Mouse (Mus musculus) forebrain, embryonic 11.5 days (tissue): ENCODE data around the gene Tubb4a. TPM values are rescaled to one million over a fixed set of nuclear protein-coding genes. Genes with fewer than 3 reads are reported as not detected.
"Not testable (repeated sequence)": the region's sequence is repeated elsewhere in the genome, so short reads cannot be mapped to it uniquely, and the experiment has no call there.

Source experiments
- ATAC-seq: fragments of 200-750 bp; cut with Nextera tagmentation; replicated peaks from 2 replicates; pipeline ENCODE4 v1.8.0; 2017; ENCODE audit warnings: moderate TSS enrichment; ENCODE audit not compliant: low FRiP score
- DNase-seq: peaks from one replicate; pipeline ENCODE4 v3.0.0-alpha.2; 2017; ENCODE audit warnings: low spot score
- H3K27ac ChIP-seq: fragments of 300-500 bp; sonication (generic); 2 replicates; pipeline ENCODE4 v1.5.1; 2014; ENCODE audit warnings: low read depth, low read length
- H3K27me3 ChIP-seq: fragments of 300-500 bp; sonication (generic); 2 replicates; pipeline ENCODE4 v1.6.1; 2014; ENCODE audit warnings: mild to moderate bottlenecking, low read length, mixed read lengths; ENCODE audit not compliant: control insufficient read depth, insufficient read depth
- H3K36me3 ChIP-seq: fragments of 300-500 bp; sonication (generic); 2 replicates; pipeline ENCODE4 v1.6.1; 2014; ENCODE audit warnings: mild to moderate bottlenecking, low read length, moderate library complexity, mixed read lengths; ENCODE audit not compliant: control insufficient read depth, insufficient read depth
- H3K4me1 ChIP-seq: fragments of 300-500 bp; sonication (generic); replicated peaks from 2 replicates; pipeline ENCODE4 v1.6.1; 2014; ENCODE audit warnings: low read length, mixed read lengths; ENCODE audit not compliant: control insufficient read depth, insufficient read depth
- H3K4me2 ChIP-seq: fragments of 300-500 bp; sonication (generic); 2 replicates; pipeline ENCODE4 v1.6.1; 2014; ENCODE audit warnings: low read depth, mild to moderate bottlenecking, low read length, moderate library complexity, mixed read lengths; ENCODE audit not compliant: severe bottlenecking
- H3K4me3 ChIP-seq: fragments of 300-500 bp; sonication (generic); 2 replicates; pipeline ENCODE4 v1.5.1; 2014; ENCODE audit warnings: low read depth, low read length
- H3K9ac ChIP-seq: fragments of 300-500 bp; sonication (generic); 2 replicates; pipeline ENCODE4 v1.6.1; 2014; ENCODE audit warnings: low read length
- H3K9me3 ChIP-seq: fragments of 300-500 bp; sonication (generic); 2 replicates; pipeline ENCODE4 v1.6.1; 2016; ENCODE audit warnings: low read length, mixed read lengths; ENCODE audit not compliant: control insufficient read depth
- WGBS: fragments of 180-500 bp; shearing (Covaris S2); extraction: QIAGEN DNeasy Blood & Tissue Kit; methylation state at CpG from one replicate; pipeline ENCODE4 v1.1.7; 2014; 5-methylcytosine and 5-hydroxymethylcytosine counted together
- polyA plus RNA-seq: library from polyadenylated mRNA; unstranded; fragments of >200 nt; fragmentation: Nextera tagmentation; extraction: Ambion mirVana; gene quantifications from 2 replicates; pipeline ENCODE4 v1.2.1, GENCODE M21; 2014

Gene Tubb4a
- polyA plus RNA-seq, 1 experiment from 2014 or later = 81.6 TPM

- ATAC-seq (no peak; the same call in none of the 2 replicates), DNase-seq (peak; percentile 75)
Observed at GRCm38 (mm10) chr17:57058891-57059485, 28.6 kb downstream of the Tubb4a start, which contains the start of gene Crb3. Gene Crb3 (plus strand): TSS chr17:57059105.

DNA sequence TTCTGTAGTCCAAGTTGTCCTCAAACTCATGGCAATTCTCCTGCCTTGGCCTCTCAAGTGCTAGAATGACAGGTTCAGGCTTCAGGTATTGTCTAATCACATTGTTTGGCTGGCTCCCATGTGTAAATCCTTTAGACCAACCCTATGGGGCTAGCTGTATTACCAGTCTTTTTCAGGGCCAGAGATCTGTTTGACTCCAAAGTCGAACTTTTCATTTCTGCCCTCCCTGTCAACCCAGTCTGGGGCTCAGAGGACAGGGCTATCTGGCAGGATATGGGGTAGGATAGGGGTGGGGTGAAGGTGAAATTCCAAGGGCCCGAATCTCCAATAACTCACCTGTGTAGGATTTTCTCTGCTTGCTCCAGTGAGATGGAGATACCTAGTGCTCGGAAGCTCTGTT is 31.3 kb downstream of the Tubb4a start:
- H3K4me1 ChIP-seq = peaks cover 9% of the 10 kb centered on the region; the same call in 1 of the 2 replicates
- H3K4me2 ChIP-seq = no peak overlapping the region
- no peaks in the 10 kb centered on the region for H3K9me3 ChIP-seq
- no peak overlapping the region for H3K9ac ChIP-seq
- H3K36me3 ChIP-seq = no peaks in the 10 kb centered on the region
- DNase-seq = no peak
- WGBS = 94% methylated on average over 3 of the region's 3 CpGs
- H3K4me3 ChIP-seq = no peak overlapping the region
- ATAC-seq = no peak
- no peak overlapping the region for H3K27ac ChIP-seq
- H3K27me3 ChIP-seq = peaks cover 4% of the 10 kb centered on the region

More at GRCm38 (mm10) chr17:57058891-57059485, 28.6 kb downstream of the Tubb4a start, which contains the start of gene Crb3:
- H3K27ac ChIP-seq = peak within 1 kb of the TSS; percentile 68; the same call in 1 of the 2 replicates
- H3K4me3 ChIP-seq = peak within 1 kb of the TSS; percentile 70
- H3K4me2 ChIP-seq = peak within 1 kb of the TSS; percentile 69
- peaks cover 27% of the 10 kb centered on the region for H3K27me3 ChIP-seq
- H3K9me3 ChIP-seq = no peaks in the 10 kb centered on the region
- 1% methylated on average over 13 of the region's 22 CpGs for WGBS
- no peaks in the 10 kb centered on the region for H3K36me3 ChIP-seq
- peaks cover 16% of the 10 kb centered on the region; the same call in 1 of the 2 replicates for H3K4me1 ChIP-seq
- H3K9ac ChIP-seq = peak within 1 kb of the TSS; percentile 69

GRCm38 (mm10) chr17:57051679-57052078 is 35.9 kb downstream of the Tubb4a start:
- H3K27me3 ChIP-seq, H3K4me3 ChIP-seq, ATAC-seq, H3K4me2 ChIP-seq, H3K9ac ChIP-seq, H3K9me3 ChIP-seq, H3K4me1 ChIP-seq, H3K36me3 ChIP-seq, DNase-seq, H3K27ac ChIP-seq: not testable (repeated sequence)
- 89% methylated on average over 4 of the region's 4 CpGs for WGBS

DNA sequence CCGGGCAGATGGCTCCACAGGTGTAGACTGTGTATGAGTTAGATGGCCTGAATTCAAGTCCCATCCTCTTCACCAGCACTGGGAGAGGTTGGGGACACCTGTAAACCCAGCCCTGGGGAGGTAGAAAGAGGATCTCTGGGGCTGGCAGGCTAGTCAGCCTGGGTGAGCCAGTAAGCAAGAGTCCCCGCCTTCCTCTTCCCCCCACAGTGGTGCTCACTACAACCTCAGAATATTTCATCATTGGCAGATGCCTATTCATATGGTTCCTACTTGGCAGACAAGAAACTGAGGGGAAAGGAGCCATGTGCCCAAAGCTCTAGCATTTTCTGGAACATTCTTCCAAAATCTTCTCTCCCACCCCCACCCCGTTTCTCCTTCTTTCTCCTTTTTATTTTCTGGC is 38.8 kb downstream of the Tubb4a start:
- no peaks in the 10 kb centered on the region for H3K36me3 ChIP-seq
- H3K4me2 ChIP-seq = no peak overlapping the region
- H3K4me3 ChIP-seq = no peak overlapping the region
- no peak overlapping the region for H3K9ac ChIP-seq
- H3K27me3 ChIP-seq = no peaks in the 10 kb centered on the region
- DNase-seq (no peak), ATAC-seq (no peak)
- H3K27ac ChIP-seq = no peak overlapping the region
- H3K9me3 ChIP-seq = no peaks in the 10 kb centered on the region
- WGBS = 97% methylated on average over 3 of the region's 3 CpGs
- no peaks in the 10 kb centered on the region for H3K4me1 ChIP-seq

- no peaks in the 10 kb centered on the region for H3K27me3 ChIP-seq
- H3K36me3 ChIP-seq = no peaks in the 10 kb centered on the region
- no peak overlapping the region for H3K4me3 ChIP-seq
- no peak overlapping the region for H3K9ac ChIP-seq
- H3K4me2 ChIP-seq = no peak overlapping the region
- no peaks in the 10 kb centered on the region for H3K9me3 ChIP-seq
- DNase-seq (no peak), ATAC-seq (peak; percentile 64; the same call in 1 of the 2 replicates)
- WGBS = 43% methylated on average over 5 of the region's 5 CpGs
- no peak overlapping the region for H3K27ac ChIP-seq
- H3K4me1 ChIP-seq = no peaks in the 10 kb centered on the region
Observed at GRCm38 (mm10) chr17:57047406-57047805, 40.2 kb downstream of the Tubb4a start.

- no peaks in the 10 kb centered on the region for H3K27me3 ChIP-seq
- no peaks in the 10 kb centered on the region for H3K36me3 ChIP-seq
- 75% methylated on average over 8 of the region's 8 CpGs for WGBS
- no peak for DNase-seq
- no peak within 1 kb of the TSS for H3K9ac ChIP-seq
- H3K4me3 ChIP-seq = no peak within 1 kb of the TSS
- H3K9me3 ChIP-seq = no peaks in the 10 kb centered on the region
- no peak within 1 kb of the TSS for H3K27ac ChIP-seq
- ATAC-seq = no peak
- no peaks in the 10 kb centered on the region for H3K4me1 ChIP-seq
- no peak within 1 kb of the TSS for H3K4me2 ChIP-seq
Observed at GRCm38 (mm10) chr17:57041554-57041953, 46.0 kb downstream of the Tubb4a start, which contains the start of gene Slc25a41. Gene Slc25a41 (minus strand): TSS chr17:57041654.

GRCm38 (mm10) chr17:57038978-57039377 is 48.6 kb downstream of the Tubb4a start:
- no peaks in the 10 kb centered on the region for H3K36me3 ChIP-seq
- H3K4me2 ChIP-seq = no peak overlapping the region
- H3K4me1 ChIP-seq = no peaks in the 10 kb centered on the region
- no peak overlapping the region for H3K27ac ChIP-seq
- H3K9ac ChIP-seq = no peak overlapping the region
- H3K9me3 ChIP-seq = no peaks in the 10 kb centered on the region
- 51% methylated on average over 8 of the region's 8 CpGs for WGBS
- ATAC-seq = no peak
- DNase-seq = no peak
- H3K27me3 ChIP-seq = no peaks in the 10 kb centered on the region
- H3K4me3 ChIP-seq = no peak overlapping the region

DNA sequence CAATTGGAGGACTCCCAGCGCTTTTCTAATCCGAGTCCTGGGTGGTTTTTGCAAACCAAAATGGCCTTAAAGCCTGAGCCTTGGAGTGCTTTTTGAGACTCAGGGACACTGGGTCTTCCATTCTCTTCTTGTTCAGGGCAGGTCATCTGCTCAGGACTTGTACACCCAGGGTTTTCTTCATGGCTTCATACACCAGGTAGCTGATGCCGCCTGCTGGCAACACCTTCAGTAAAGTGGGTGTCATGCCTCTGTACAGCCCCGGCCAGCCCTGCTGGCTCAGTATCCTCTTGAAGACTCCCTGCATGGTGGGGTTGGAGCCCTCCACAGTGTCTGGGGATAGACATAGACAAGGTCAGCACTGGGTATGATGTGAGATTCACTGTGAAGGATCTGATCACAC is 54.7 kb downstream of the Tubb4a start:
- DNase-seq = no peak
- ATAC-seq = no peak
- no peak overlapping the region for H3K9ac ChIP-seq
- H3K4me3 ChIP-seq = no peak overlapping the region
- no peak overlapping the region for H3K27ac ChIP-seq
- peaks cover 11% of the 10 kb centered on the region; the same call in 1 of the 2 replicates for H3K4me1 ChIP-seq
- H3K27me3 ChIP-seq = no peaks in the 10 kb centered on the region
- H3K9me3 ChIP-seq = no peaks in the 10 kb centered on the region
- WGBS = 84% methylated on average over 4 of the region's 4 CpGs
- peaks cover under 1% of the 10 kb centered on the region; the same call in 1 of the 2 replicates for H3K36me3 ChIP-seq
- H3K4me2 ChIP-seq = no peak overlapping the region; the same call in 1 of the 2 replicates
